In genomic region chr1:179668836-179669537, GRCm38 (mm10) we compare ENCODE assay signal across 8 mouse cellular contexts. TPM values are rescaled to one million over a fixed set of nuclear protein-coding genes. Genes with fewer than 3 reads are reported as not detected.
A peak's percentile ranks its signal among the peaks of the same experiment; 100 is the strongest.
DNase-seq lines count a peak whose midpoint lies in the region; ATAC-seq and TF ChIP-seq lines count a peak whose summit lies in the region.

No protein-coding gene starts in this region.

- H3K27me3 ChIP-seq in kidney, postnatal 0 days (ENCODE audit: insufficient read depth, low read length) = no peaks in the 10 kb centered on the region
- no peaks in the 10 kb centered on the region for H3K27me3 ChIP-seq in hindbrain, embryonic 13.5 days

- 13% methylated on average over 12 of the region's 12 CpGs for WGBS in kidney, postnatal 0 days
- WGBS in hindbrain, embryonic 13.5 days = 19% methylated on average over 12 of the region's 12 CpGs

- no peaks in the 10 kb centered on the region for H3K9me3 ChIP-seq in kidney, postnatal 0 days (replicated peaks; ENCODE audit: low read length)
- H3K9me3 ChIP-seq in hindbrain, embryonic 13.5 days = no peaks in the 10 kb centered on the region

- no peak for TF ChIP-seq POLR2A in bone marrow macrophage, adult 2 months (IDR thresholded peaks at IDR 0.05; ENCODE audit: borderline replicate concordance, low read depth, low read length)

- peaks cover 6% of the 10 kb centered on the region; the same call in 1 of the 2 replicates for H3K4me1 ChIP-seq in kidney, postnatal 0 days (replicated peaks; ENCODE audit: insufficient read depth, low read length)
- no peaks in the 10 kb centered on the region for H3K4me1 ChIP-seq in bone marrow macrophage, adult 2 months (ENCODE audit: control insufficient read depth, insufficient read depth, low read length)
- H3K4me1 ChIP-seq in hindbrain, embryonic 13.5 days (replicated peaks) = peaks cover 25% of the 10 kb centered on the region

- TF ChIP-seq CTCF in kidney, postnatal 0 days (IDR thresholded peaks at IDR 0.05; ENCODE audit: low read depth) = peak; percentile 36; the same call in 1 of the 2 replicates
- no peak for TF ChIP-seq CTCF in bone marrow macrophage, adult 2 months (IDR thresholded peaks at IDR 0.05; ENCODE audit: low read depth, low read length)

- peak overlapping the region; percentile 74 for H3K4me3 ChIP-seq in kidney, postnatal 0 days (replicated peaks; ENCODE audit: low read depth, low read length)
- peak overlapping the region; percentile 77 for H3K4me3 ChIP-seq in bone marrow macrophage, adult 2 months (ENCODE audit: insufficient read depth, low read length)
- peak overlapping the region; percentile 83 for H3K4me3 ChIP-seq in hindbrain, embryonic 13.5 days

- H3K27ac ChIP-seq in kidney, postnatal 0 days = peak overlapping the region; percentile 63; the same call in 1 of the 2 replicates
- H3K27ac ChIP-seq in bone marrow macrophage, adult 2 months (ENCODE audit: insufficient read depth, low read depth, low read length) = no peak overlapping the region
- peak overlapping the region; percentile 92 for H3K27ac ChIP-seq in hindbrain, embryonic 13.5 days

- peak; percentile 64 for DNase-seq in kidney, postnatal 0 days (ENCODE audit: low spot score)
- DNase-seq in kidney, adult 18-20 months = no peak
- no peak for DNase-seq in thymus, postnatal 4 days
- DNase-seq in cerebellum, adult 11-12 months = no peak
- DNase-seq in frontal cortex, adult 2 months (ENCODE audit: extremely low spot score in 1 of 2, low spot score in 1 of 2) = no peak

- peak overlapping the region; percentile 74 for H3K4me2 ChIP-seq in kidney, postnatal 0 days (ENCODE audit: low read length)
- H3K4me2 ChIP-seq in hindbrain, embryonic 13.5 days = peak overlapping the region; percentile 69

- H3K9ac ChIP-seq in kidney, postnatal 0 days (ENCODE audit: low read depth, low read length) = peak overlapping the region; percentile 72
- H3K9ac ChIP-seq in hindbrain, embryonic 13.5 days = peak overlapping the region; percentile 92

- H3K36me3 ChIP-seq in kidney, postnatal 0 days (ENCODE audit: insufficient read depth, low read length) = peaks cover 19% of the 10 kb centered on the region; the same call in 1 of the 2 replicates
- peaks cover 28% of the 10 kb centered on the region for H3K36me3 ChIP-seq in hindbrain, embryonic 13.5 days

- no peak for ATAC-seq in kidney, postnatal 0 days (replicated peaks; ENCODE audit: low FRiP score, low read depth)
- 0 out of 2 replicates have a peak, but pooled peaks have one; percentile 8 for ATAC-seq in hindbrain, embryonic 13.5 days (ENCODE audit: low FRiP score)
- peak; percentile 14; the same call in 1 of the 2 replicates for ATAC-seq in megakaryocyte, adult 5-6 weeks (ENCODE audit: poor library complexity, severe bottlenecking)

RNA-seq across cellular contexts. Expression of gene Sccpdh, which starts 1.0 kb away (rescaled TPM):
- 71.9 and 76.8 TPM in 2 replicates for polyA plus RNA-seq in kidney, postnatal 0 days (2015; fragmentation: Nextera tagmentation; extraction: Ambion mirVana)
- polyA plus RNA-seq in bone marrow macrophage, adult 2 months (2012; ENCODE audit: insufficient read depth, insufficient read length, missing spikeins) = 5.5 and 6.8 TPM in 2 replicates
- 142 and 147 TPM in 2 replicates for polyA plus RNA-seq in hindbrain, embryonic 13.5 days (2015; fragmentation: Nextera tagmentation; extraction: Ambion mirVana)
- total RNA-seq in megakaryocyte, adult 5-6 weeks (2015) = 3.7 and 5.6 TPM in 2 replicates
- total RNA-seq in megakaryocyte, adult 5-6 weeks (2017) = 4.6 and 8.9 TPM in 2 replicates
- polyA plus RNA-seq in frontal cortex, adult 2 months (2012; rRNA removed) = 76.6 and 90.6 TPM in 2 replicates
